Mouse (Mus musculus) neural tube, embryonic 13.5 days (tissue): ENCODE results near the gene Gm9972. TPM values are rescaled to one million over a fixed set of nuclear protein-coding genes. Genes with fewer than 3 reads are reported as not detected.

Experiments
- ATAC-seq: fragments of 200-750 bp; cut with Nextera tagmentation; 2 replicates; pipeline ENCODE4 v1.8.0; 2017; ENCODE audit warnings: low read depth, mild to moderate bottlenecking, moderate TSS enrichment, moderate library complexity
- H3K27ac ChIP-seq: fragments of 300-500 bp; sonication (generic); replicated peaks from 2 replicates; pipeline ENCODE4 v1.5.1; 2015; ENCODE audit warnings: moderate library complexity, mild to moderate bottlenecking, inconsistent platforms
- H3K27me3 ChIP-seq: fragments of 300-500 bp; sonication (generic); 2 replicates; pipeline ENCODE4 v1.6.1; 2015; ENCODE audit warnings: mild to moderate bottlenecking, inconsistent platforms
- H3K36me3 ChIP-seq: fragments of 300-500 bp; sonication (generic); 2 replicates; pipeline ENCODE4 v1.6.1; 2015; ENCODE audit warnings: mild to moderate bottlenecking, inconsistent platforms
- H3K4me1 ChIP-seq: fragments of 300-500 bp; sonication (generic); replicated peaks from 2 replicates; pipeline ENCODE4 v1.6.1; 2015; ENCODE audit warnings: inconsistent platforms
- H3K4me2 ChIP-seq: fragments of 300-500 bp; sonication (generic); 2 replicates; pipeline ENCODE4 v1.6.1; 2015; ENCODE audit warnings: inconsistent platforms, mild to moderate bottlenecking, moderate library complexity
- H3K4me3 ChIP-seq: fragments of 300-500 bp; sonication (generic); 2 replicates; pipeline ENCODE4 v1.5.1; 2015; ENCODE audit warnings: mild to moderate bottlenecking, inconsistent platforms
- H3K9ac ChIP-seq: fragments of 300-500 bp; sonication (generic); 2 replicates; pipeline ENCODE4 v1.6.1; 2015; ENCODE audit warnings: moderate library complexity, mild to moderate bottlenecking, inconsistent platforms
- H3K9me3 ChIP-seq: fragments of 300-500 bp; sonication (generic); 2 replicates; pipeline ENCODE4 v1.6.1; 2016; ENCODE audit warnings: inconsistent platforms
- WGBS: fragments of 180-500 bp; shearing (Covaris S2); methylation state at CpG from one replicate; pipeline ENCODE4 v1.1.7; 2015; 5-methylcytosine and 5-hydroxymethylcytosine counted together
- polyA plus RNA-seq: library from polyadenylated mRNA; unstranded; fragments of >200 nt; fragmentation: Nextera tagmentation; extraction: Ambion mirVana; gene quantifications from 2 replicates; pipeline ENCODE4 v1.2.1, GENCODE M21; 2015

Gene Gm9972
- polyA plus RNA-seq, result 0.39 TPM in 1 of 2 replicates, not detected in the other

GRCm38 (mm10) chr11:43035446-43035845 is at the start of gene Gm9972:
Gene Gm9972, plus strand, starts transcription at chr11:43035746.
- H3K4me1 ChIP-seq, result no peaks in the 10 kb centered on the region
- no peaks in the 10 kb centered on the region for H3K9me3 ChIP-seq
- H3K4me2 ChIP-seq, result no peak within 1 kb of the TSS
- H3K27ac ChIP-seq, result no peak within 1 kb of the TSS
- ATAC-seq, result no peak
- no peaks in the 10 kb centered on the region for H3K27me3 ChIP-seq
- H3K36me3 ChIP-seq, result no peaks in the 10 kb centered on the region
- H3K9ac ChIP-seq, result no peak within 1 kb of the TSS
- H3K4me3 ChIP-seq, result no peak within 1 kb of the TSS

GRCm38 (mm10) chr11:42999188-42999587 is 36.4 kb upstream of the Gm9972 start:
- Histone ChIP-seq H3K9me3 (no peaks in the 10 kb centered on the region), H3K4me3 (no peak overlapping the region), H3K36me3 (no peaks in the 10 kb centered on the region), H3K9ac (no peak overlapping the region), H3K27me3 (no peaks in the 10 kb centered on the region), H3K4me2 (no peak overlapping the region), H3K27ac (no peak overlapping the region), H3K4me1 (no peaks in the 10 kb centered on the region)
- ATAC-seq, result no peak
- 61% methylated on average over 3 of the region's 3 CpGs for WGBS

- no peaks in the 10 kb centered on the region for H3K9me3 ChIP-seq
- 71% methylated on average over 2 of the region's 2 CpGs for WGBS
- no peak for ATAC-seq
- no peak overlapping the region for H3K4me2 ChIP-seq
- no peaks in the 10 kb centered on the region for H3K27me3 ChIP-seq
- no peak overlapping the region for H3K9ac ChIP-seq
- no peak overlapping the region for H3K4me3 ChIP-seq
- H3K4me1 ChIP-seq, result peaks cover 16% of the 10 kb centered on the region; the same call in 1 of the 2 replicates
- H3K36me3 ChIP-seq, result no peaks in the 10 kb centered on the region
- peak overlapping the region; percentile 62 for H3K27ac ChIP-seq
Observed at GRCm38 (mm10) chr11:43011941-43012340, 23.6 kb upstream of the Gm9972 start.

GRCm38 (mm10) chr11:43012980-43013379 is 22.6 kb upstream of the Gm9972 start:
- no peak overlapping the region for H3K4me2 ChIP-seq
- H3K4me1 ChIP-seq, result peaks cover 16% of the 10 kb centered on the region; the same call in 1 of the 2 replicates
- no peak overlapping the region for H3K4me3 ChIP-seq
- no peak overlapping the region for H3K9ac ChIP-seq
- H3K27me3 ChIP-seq, result no peaks in the 10 kb centered on the region
- WGBS, result 60% methylated on average over 4 of the region's 4 CpGs
- no peaks in the 10 kb centered on the region for H3K36me3 ChIP-seq
- ATAC-seq, result no peak
- H3K27ac ChIP-seq, result peak overlapping the region; percentile 62
- no peaks in the 10 kb centered on the region for H3K9me3 ChIP-seq

- Histone ChIP-seq H3K27ac (no peak overlapping the region), H3K9me3 (no peaks in the 10 kb centered on the region), H3K4me2 (no peak overlapping the region), H3K27me3 (no peaks in the 10 kb centered on the region), H3K36me3 (no peaks in the 10 kb centered on the region), H3K4me3 (no peak overlapping the region), H3K9ac (no peak overlapping the region), H3K4me1 (no peaks in the 10 kb centered on the region)
- ATAC-seq, result no peak
Observed at GRCm38 (mm10) chr11:43023109-43023688, 12.3 kb upstream of the Gm9972 start.

GRCm38 (mm10) chr11:43029813-43030212 is 5.7 kb upstream of the Gm9972 start:
- Histone ChIP-seq H3K27ac (no peak overlapping the region), H3K9ac (no peak overlapping the region), H3K36me3 (no peaks in the 10 kb centered on the region), H3K27me3 (no peaks in the 10 kb centered on the region), H3K4me1 (no peaks in the 10 kb centered on the region), H3K4me2 (no peak overlapping the region), H3K9me3 (no peaks in the 10 kb centered on the region), H3K4me3 (no peak overlapping the region)
- WGBS, result 86% methylated on average over 1 of the region's 1 CpGs
- no peak for ATAC-seq

GRCm38 (mm10) chr11:43032141-43032540 is 3.4 kb upstream of the Gm9972 start:
- Histone ChIP-seq H3K4me1 (no peaks in the 10 kb centered on the region), H3K4me3 (no peak overlapping the region), H3K27me3 (no peaks in the 10 kb centered on the region), H3K4me2 (no peak overlapping the region), H3K9me3 (no peaks in the 10 kb centered on the region), H3K9ac (no peak overlapping the region), H3K27ac (no peak overlapping the region), H3K36me3 (no peaks in the 10 kb centered on the region)
- 78% methylated on average over 4 of the region's 4 CpGs for WGBS
- ATAC-seq, result no peak

- no peak overlapping the region for H3K27ac ChIP-seq
- no peak overlapping the region for H3K4me2 ChIP-seq
- H3K36me3 ChIP-seq, result no peaks in the 10 kb centered on the region
- ATAC-seq, result no peak
- no peak overlapping the region for H3K9ac ChIP-seq
- no peaks in the 10 kb centered on the region for H3K4me1 ChIP-seq
- no peaks in the 10 kb centered on the region for H3K27me3 ChIP-seq
- H3K9me3 ChIP-seq, result no peaks in the 10 kb centered on the region
- 94% methylated on average over 3 of the region's 3 CpGs for WGBS
- no peak overlapping the region for H3K4me3 ChIP-seq
Observed at GRCm38 (mm10) chr11:43045871-43046548, 10.5 kb downstream of the Gm9972 start.

GRCm38 (mm10) chr11:43049363-43049762 is 13.8 kb downstream of the Gm9972 start:
- ATAC-seq, result no peak
- H3K9ac ChIP-seq, result no peak overlapping the region

GRCm38 (mm10) chr11:43054972-43055371 is 19.4 kb downstream of the Gm9972 start:
- 90% methylated on average over 5 of the region's 5 CpGs for WGBS
- no peak for ATAC-seq
- Histone ChIP-seq H3K9ac (no peak overlapping the region), H3K4me2 (no peak overlapping the region), H3K4me1 (no peaks in the 10 kb centered on the region), H3K9me3 (no peaks in the 10 kb centered on the region), H3K27me3 (no peaks in the 10 kb centered on the region), H3K36me3 (no peaks in the 10 kb centered on the region), H3K27ac (no peak overlapping the region), H3K4me3 (no peak overlapping the region)

More at GRCm38 (mm10) chr11:43049363-43049762, 13.8 kb downstream of the Gm9972 start:
- Histone ChIP-seq H3K27ac (no peak overlapping the region), H3K9me3 (no peaks in the 10 kb centered on the region), H3K4me2 (no peak overlapping the region), H3K36me3 (no peaks in the 10 kb centered on the region), H3K4me1 (no peaks in the 10 kb centered on the region), H3K27me3 (no peaks in the 10 kb centered on the region), H3K4me3 (no peak overlapping the region)
- 40% methylated on average over 1 of the region's 1 CpGs for WGBS

- Histone ChIP-seq H3K9me3 (no peaks in the 10 kb centered on the region), H3K9ac (no peak overlapping the region), H3K4me2 (no peak overlapping the region), H3K27ac (no peak overlapping the region), H3K4me3 (no peak overlapping the region), H3K27me3 (no peaks in the 10 kb centered on the region), H3K36me3 (no peaks in the 10 kb centered on the region), H3K4me1 (no peaks in the 10 kb centered on the region)
- 17% methylated on average over 5 of the region's 5 CpGs for WGBS
- ATAC-seq, result no peak
Observed at GRCm38 (mm10) chr11:43059437-43059970, 24.0 kb downstream of the Gm9972 start.

- H3K36me3 ChIP-seq, result no peaks in the 10 kb centered on the region
- no peak overlapping the region for H3K4me2 ChIP-seq
- no peak for ATAC-seq
- H3K27ac ChIP-seq, result no peak overlapping the region
- WGBS, result 77% methylated on average over 3 of the region's 3 CpGs
- H3K27me3 ChIP-seq, result no peaks in the 10 kb centered on the region
- no peak overlapping the region for H3K9ac ChIP-seq
- no peak overlapping the region for H3K4me3 ChIP-seq
- no peaks in the 10 kb centered on the region for H3K9me3 ChIP-seq
- no peaks in the 10 kb centered on the region for H3K4me1 ChIP-seq
Observed at GRCm38 (mm10) chr11:43062286-43062685, 26.7 kb downstream of the Gm9972 start.
